Mouse (Mus musculus): Measurements from ENCODE around the gene Pik3c2b. TPM values are rescaled to one million over a fixed set of nuclear protein-coding genes. Genes with fewer than 3 reads are reported as not detected.

The Pik3c2b gene
- polyA plus RNA-seq, 1 experiment from 2014 or later: 2.6 TPM

DNA sequence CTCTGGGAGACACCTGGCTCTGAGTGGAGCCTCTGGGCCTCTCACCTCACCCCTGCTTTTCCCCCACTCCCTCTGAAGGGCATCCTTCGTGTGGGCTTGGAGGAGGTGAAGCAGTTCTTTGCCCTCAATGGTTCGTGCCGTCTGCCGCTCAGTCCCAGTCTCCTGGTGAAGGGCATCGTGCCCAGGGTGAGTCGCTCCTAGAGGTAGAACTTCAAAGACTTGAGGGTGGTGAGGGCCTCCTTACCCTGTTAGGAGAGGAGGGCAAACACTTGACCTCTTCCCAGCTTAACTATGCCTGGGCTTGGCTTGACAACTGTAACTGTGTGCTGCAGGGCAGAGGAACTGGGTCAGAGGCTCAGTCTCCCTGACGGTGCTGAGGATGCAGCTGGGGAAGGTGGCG lies 46.0 kb downstream of the Pik3c2b start:
- no peak for DNase-seq (ENCODE audit: low spot score)

DNA sequence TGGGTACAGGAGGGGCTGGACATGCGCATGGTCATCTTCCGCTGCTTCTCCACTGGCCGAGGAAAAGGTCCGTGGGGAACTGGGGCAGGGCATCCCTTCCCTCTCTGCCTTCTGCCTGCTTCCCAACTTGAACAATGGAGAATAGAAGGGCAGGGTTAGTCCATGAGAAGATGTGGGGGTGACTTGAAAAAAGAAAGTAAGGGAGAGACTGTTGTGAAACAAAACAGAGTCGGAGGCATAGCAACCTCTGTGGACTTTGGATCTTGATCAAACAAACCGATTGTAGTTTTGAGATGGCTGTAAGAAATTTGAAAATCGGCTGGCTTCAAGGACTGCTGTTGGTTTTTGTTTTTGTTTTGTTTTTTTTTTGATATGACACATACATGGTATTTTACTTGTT lies 48.3 kb downstream of the Pik3c2b start:
- no peak for DNase-seq (ENCODE audit: low spot score)

DNA sequence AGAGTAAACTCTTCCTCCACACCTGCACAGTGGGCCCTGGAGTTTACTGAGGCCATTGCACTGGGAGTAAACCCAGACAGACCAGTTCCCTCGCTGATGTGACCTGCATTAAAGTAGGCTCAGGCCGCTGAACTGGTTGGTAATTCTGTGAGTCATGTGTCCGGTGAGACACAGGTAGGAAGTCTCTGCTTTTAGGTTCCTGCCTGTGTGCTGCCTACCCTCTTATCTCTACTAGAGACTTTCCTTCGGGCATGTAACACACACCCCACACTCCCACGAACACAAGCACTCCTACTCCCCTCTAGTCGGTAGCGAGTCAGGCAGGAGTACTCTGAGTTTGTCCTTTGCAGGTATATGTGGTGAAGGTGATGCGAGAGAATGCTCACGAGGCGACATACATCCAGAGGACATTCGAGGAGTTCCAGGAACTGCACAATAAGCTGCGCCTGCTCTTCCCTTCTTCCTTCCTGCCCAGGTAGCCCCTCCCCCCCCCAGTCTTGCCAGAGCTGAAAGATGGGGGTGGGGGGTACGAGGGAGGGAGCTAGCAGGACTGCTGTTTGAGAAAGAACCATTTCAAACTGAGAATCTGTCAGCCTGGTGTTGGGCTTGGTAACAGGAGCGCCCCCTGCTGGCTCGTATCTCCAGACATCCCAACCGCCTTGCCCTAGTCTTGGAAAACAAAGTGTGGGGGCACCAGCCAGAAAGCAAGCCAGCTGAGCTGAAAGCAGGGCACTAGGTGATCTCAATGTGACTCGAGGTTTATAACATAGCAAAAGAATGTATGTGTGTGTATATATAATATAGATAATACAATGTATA lies 55.7 kb downstream of the Pik3c2b start:
- DNase-seq (ENCODE audit: low spot score): peak; percentile 75

DNA sequence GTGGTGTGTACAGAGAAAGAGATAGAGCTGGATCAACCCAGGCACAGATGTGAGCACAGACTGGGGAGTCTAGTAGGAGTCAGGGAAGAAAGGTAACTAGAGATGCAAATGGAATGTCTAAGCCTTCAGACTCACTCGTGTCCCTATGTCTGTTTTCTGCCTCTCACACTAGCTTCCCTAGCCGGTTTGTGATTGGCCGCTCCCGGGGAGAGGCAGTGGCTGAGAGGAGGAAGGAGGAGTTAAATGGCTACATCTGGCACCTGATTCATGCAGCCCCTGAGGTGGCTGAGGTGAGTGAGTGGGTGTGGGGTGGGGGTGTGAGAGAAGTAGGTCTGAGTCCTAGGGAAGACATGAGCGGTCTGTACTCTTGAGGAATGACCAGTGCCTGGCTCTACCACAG lies 56.6 kb downstream of the Pik3c2b start:
- no peak for DNase-seq (ENCODE audit: low spot score)

DNA sequence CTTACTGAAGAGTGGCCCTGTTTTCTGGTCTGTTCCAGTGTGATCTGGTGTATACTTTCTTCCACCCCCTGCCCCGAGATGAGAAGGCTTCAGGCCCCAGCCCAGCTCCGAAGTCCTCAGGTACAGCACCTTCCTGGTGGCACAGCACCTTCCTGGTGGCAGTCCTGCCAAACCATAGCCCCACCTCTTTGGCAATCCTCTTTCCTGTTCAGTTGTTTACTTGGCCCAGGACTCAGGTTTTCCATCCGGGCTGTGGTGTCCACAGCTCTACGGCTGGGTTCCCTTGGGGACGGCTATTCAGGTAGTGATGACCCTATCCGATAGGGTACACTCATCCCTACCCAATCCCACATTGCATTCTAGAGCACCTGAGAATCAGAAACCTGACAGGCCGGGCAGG lies 57.8 kb downstream of the Pik3c2b start:
- no peak for DNase-seq (ENCODE audit: low spot score)

DNA sequence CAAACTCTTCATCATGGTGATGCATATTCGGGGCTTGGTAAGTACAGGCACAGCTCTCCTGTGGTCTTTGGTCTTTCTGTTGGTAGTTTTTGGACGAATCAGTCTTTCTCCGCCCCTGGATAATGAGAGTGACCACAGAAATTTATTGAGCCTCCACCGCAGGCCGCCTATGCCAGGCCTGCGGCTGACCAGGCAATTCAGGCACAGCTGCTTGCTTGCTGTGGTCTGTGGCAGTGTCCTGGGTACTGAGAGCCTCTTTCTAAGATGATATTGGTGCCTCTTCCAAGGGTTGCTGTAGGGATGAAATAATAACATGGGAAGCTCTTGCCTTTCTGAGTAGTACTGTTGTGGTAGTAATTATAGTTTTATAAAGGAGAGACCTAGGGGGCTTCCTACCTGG lies 58.4 kb downstream of the Pik3c2b start:
- no peak for DNase-seq (ENCODE audit: low spot score)

DNA sequence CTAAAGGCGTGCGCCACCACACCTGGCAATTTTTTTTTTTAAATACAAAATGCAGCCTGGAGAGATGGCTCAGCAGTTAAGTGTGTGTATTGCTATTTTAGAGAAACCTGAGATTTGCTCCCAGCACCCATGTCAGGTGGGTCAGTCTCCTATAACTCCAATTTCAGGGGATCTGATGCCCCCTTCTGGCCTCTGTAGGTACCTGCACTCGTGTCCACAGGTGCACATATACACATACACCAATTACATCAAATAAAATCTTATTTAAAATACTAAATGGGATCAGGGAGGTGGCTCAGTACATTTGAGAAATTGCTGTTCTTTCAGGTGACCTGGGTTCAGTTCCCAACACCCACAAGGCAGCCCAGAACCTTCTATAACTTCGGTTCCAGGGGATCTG lies 70.6 kb downstream of the Pik3c2b start:
- no peak for DNase-seq (ENCODE audit: low spot score)

DNA sequence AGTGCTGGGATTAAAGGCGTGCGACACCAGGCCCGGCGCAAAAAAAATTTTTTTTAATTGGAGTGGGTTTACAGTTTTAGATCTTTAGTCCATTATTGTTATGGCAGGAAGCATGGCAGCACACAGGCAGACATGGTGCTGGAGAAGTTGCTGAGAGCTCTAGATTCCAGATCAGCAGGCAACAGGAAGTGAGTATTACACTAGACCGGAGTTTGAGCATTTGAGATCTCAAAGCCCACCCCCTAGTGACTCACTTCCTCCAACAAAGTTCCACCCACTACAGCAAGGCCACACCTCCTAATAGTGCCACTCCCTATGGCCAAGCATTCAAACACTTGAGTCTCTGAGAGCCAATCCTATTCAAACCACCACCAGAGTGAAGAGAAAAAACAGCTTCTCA lies 72.7 kb downstream of the Pik3c2b start:
- no peak for DNase-seq (ENCODE audit: low spot score)

DNA sequence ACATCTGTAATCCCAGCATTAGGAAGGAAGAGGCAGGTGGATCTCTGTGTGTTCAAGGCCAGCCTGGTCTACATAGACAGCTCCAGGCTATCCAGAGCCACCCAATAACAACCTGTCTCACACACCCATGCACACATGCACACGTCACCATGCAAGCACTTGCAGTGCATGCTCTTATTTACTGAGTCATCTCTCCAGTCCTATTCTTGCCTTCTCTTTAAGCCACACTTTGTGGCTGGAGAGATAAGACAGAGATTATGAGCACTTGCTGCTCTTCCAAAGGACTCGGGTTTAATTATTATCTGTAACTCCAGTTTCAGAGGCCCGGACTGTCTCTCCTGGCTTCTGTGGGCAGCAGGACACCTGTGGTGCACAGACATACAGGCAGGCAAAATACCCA lies 73.4 kb downstream of the Pik3c2b start:
- DNase-seq (ENCODE audit: low spot score): no peak

DNA sequence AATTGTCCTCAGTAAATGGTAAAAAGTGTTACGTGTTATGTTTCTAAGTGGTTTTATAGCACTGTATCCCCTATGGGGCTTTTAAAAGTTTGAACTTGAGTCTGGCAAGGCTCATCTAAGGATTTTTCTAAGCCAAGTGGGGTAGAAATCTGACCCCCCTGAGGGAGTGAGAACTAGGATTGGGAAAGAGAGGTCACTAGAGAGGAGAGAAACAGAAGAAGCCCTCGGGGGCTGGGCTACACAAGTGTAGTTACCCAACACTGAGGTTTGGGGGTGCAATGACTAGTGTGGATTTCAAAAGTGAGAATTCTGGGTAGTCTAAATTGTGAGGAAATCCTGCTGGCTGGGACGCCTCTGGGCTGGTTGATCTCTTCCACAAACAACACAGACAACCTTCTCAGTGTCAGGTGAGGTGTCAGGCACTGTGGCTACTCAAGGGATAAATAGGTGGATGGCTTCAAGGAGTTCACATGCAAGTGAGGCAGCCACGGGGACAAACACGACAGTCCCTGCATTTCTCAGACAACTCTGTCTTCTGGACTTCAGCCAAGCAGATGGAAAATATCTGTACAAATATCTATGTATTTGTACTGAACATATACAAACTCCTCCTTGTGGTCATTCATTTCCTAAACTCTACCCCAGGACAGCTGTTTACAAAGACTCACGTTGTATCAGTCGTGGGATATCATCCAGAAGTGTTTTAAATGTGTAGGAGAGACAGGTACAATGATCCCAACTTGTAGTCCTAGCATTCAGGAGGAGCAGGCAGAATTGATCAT lies 74.7 kb downstream of the Pik3c2b start:
- DNase-seq (ENCODE audit: low spot score): no peak

DNA sequence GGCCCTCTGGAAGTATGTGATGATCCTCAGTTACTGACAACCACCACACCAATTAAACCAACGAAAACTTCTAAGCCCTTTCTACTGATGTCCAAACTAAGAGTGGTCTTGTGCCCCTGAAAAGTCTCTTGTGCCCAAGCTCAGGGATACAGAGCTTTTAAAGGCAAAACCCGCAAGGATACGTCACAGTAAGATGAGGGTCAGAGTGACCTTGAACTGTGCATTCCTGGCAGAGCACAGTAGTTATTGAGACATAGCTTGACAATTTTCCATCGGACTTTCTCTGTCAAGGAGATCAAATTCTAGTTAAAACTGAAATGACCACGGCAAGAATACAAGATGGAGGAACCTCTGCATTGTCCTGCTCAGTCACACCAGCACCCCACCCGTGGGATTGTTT lies 75.8 kb downstream of the Pik3c2b start:
- no peak for DNase-seq (ENCODE audit: low spot score)

DNA sequence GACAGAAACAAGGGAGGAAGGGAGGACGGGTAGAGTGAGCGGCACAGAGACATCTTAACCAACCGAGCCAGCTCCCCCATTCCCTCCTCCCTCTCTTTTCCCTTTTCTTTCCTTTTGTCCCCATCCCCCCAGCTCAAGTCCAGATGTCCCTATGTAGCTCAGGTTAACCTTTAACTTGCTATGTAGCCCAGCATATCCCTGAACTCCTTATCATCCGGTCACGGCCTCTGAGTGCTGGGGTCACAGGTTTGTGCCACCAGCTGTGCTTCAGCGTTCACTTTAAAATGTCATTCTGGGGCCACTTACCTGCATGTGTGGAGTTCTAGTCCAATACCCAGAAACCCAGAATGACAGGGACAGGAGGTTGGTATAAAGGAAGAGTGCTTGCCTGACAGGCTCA lies 78.7 kb downstream of the Pik3c2b start:
- no peak for DNase-seq (ENCODE audit: low spot score)

DNA sequence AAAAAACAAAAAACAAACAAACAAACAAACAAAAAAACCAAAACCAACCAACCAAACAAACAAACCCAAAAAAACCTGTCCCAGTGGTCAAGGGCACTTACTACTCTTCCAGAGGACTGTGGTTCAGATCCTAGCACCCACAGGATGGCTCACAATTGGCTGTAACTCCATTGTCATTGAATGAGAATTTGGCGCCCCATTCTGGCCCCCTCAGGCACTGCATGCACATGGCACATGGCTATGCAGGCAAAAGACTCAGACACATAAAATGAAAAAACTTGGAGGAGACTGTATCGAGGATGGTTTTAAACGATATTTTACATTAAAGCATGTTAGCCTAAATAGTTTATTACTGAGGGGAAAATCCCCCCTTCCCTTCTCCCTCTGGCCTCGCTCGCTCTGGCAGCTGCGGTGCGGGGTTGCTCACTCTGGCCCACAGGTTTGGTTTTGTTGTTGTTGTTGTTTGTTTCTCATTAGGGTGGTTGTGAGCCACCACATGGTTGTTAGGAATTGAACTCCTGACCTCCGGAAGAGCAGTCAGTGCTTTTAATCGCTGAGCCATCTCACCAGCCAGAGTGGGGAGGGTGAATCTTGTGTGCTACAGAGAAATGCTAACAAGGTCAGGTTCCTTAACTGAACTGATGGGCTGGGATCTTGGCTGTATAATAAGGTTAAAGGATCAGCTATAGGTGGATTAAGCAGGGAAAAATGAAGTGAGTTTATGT lies 80.3 kb downstream of the Pik3c2b start:
- no peak for DNase-seq (ENCODE audit: low spot score)

DNA sequence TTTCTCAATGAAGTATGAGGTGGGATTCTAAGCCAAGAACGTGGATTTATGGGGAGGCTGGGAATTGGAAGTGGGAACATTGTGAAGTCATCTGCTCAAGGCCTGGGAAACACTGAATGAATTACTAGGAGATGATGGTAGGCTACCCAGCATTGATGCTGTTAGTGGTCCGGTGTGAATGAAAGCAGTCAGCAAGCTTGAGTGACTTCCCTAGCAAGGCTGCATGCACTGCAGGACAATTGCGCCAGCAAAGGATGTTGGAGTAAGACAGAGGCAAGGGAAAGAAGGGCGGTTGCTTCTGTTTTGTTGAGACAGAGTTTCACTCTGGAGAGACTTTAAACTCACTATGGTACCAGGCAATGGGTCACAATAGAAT lies 80.9 kb downstream of the Pik3c2b start:
- DNase-seq (ENCODE audit: low spot score): no peak

DNA sequence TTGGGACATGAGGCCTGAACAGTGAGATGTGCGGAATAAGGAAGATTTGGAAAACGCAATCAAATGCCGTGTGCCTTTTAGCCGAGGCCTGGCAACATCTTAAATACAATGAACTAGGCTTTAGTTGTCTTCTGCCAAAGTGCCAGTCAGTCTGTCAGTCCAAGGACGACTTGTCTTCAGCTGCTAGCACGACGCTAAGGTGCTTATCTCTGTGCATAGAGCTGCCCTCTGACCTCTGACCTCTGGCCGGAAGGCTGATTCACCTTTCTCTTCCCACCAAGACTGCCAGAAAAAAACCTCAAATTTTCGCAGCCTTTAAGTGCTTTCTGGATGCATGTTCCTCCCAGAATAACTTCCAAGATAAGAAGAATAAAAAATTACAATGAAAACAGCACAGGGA lies 81.9 kb downstream of the Pik3c2b start:
- no peak for DNase-seq (ENCODE audit: low spot score)

DNA sequence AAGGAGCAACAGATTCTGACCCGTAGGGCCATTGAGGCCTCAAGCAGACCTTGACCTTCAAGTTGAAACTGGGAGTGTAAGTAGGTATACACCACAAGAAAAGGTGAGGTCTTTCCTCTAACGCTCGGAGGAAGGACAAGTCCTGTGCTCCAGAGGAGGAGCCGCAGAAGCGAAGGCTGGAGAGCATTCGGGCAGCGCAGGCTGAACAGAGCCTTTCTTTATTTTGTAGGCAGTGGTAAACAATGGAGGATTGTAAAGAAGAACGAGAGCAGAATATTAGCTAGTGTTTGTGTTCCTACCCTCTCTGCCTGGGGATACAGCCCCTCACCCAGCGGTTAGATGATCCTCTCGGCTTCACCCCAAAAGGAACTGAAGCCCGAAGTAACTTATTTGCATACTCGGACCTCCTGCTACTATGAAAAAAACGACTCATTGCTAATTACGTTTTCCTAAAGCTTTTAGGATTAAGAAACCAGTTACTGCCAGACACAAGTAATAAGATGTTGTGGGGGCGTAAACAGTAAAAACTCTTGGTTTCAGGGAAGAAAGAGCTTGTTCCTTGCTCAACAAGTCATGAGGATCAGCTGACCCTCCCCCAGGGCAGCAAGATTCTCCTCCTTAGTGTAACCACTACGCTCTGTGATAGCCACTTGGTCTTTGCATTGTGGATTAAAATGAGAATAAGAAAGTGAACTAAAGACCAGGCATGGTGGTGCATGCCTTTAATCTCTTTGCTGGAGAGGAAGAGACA lies 84.2 kb downstream of the Pik3c2b start:
- DNase-seq (ENCODE audit: low spot score): no peak

DNA sequence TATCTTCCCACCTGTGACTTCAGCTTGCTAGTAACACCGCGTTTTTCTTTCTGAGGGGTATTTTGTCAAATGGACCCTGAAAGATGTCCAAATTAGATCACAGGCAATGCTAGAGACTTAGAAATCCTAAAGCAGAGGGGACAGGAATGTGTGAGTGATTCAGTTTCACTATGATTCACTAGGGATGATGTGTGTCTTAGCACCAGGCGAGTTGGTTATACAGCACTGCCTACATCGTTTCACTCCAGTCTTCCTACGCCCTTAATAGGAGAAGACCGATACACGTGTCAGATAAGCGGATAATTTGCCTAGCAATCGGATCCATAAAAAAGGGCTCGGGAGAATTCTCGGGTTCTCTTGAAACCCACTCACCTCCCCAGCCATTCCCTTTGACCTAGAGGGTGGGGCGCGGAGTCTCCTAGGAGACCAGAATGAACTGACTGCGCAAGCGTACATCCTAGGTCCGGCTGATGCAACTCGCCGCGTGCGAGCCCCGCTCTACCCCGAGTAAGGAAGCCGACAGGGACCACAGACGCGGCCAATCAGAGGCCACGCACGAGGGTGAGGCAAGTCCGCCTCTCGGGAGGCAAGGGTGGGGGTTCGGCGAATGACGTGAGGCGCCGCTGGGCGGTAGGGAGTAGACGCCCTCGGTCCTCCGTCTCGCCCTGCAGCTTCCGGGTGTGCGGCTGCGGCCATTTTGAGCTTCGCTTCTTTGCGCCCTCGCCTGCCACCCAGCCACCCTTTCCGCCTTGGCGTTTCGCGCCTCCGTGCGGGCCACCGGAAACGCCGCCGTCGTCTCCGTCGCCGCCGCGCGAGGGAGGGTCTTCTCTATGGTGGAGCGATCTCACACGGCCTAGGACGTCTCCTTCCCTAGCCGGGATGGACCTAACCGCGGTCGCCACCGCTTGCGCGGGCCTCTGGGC lies 85.4 kb downstream of the Pik3c2b start, which contains the start of gene Ppp1r15b:
Gene Ppp1r15b (plus strand): TSS at position 506 of the 923 bp plus-strand sequence.
- peak; percentile 98 for DNase-seq (ENCODE audit: low spot score)

DNA sequence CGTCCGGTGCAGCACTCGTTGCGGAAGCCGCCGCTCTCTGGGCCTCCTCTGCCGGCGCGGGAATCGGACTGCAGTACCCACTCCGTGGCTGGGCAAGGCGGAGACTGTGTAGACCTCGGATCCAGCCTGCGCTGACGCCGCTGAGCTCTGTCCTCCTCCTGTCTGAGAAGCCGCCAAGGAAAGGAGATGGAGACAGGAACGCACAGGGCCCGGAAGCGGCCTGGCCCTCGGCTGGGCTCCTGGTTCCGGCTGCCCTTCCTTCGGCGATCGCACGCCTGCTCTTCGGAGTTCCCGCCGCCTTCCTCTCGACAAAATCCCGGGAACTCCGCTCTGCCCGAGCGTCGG lies 86.1 kb downstream of the Pik3c2b start:
- no peak for DNase-seq (ENCODE audit: low spot score)

DNA sequence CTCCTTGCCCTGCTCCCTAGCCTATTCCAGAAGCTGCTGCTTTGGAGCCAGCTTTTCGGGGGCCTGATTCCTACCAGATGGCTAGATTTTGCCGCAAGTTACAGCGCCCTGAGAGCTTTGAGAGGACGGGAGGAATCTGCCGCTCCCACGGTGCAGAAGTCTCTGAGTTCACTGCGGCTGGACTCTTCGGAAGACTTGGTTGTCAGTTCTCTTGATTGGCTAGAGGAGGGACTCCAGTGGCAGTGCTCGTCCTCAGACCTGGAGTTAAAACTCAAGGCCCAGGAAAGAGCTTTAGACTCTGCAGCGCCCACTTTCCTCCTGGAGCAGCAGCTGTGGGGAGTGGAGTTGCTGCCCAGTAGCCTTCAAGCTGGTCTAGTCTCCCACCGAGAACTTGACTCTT lies 86.5 kb downstream of the Pik3c2b start:
- peak; percentile 29 for DNase-seq (ENCODE audit: low spot score)

Data from thymus, postnatal 0 days (tissue).